Mouse (Mus musculus) NIH3T3 (cell line): Measurements from ENCODE around the gene Mrpl9.

Experiments
- DNase-seq: peaks from one replicate; pipeline ENCODE4 v3.0.0-alpha.2; 2012; ENCODE audit warnings: low read depth

Mrpl9 gene

DNA sequence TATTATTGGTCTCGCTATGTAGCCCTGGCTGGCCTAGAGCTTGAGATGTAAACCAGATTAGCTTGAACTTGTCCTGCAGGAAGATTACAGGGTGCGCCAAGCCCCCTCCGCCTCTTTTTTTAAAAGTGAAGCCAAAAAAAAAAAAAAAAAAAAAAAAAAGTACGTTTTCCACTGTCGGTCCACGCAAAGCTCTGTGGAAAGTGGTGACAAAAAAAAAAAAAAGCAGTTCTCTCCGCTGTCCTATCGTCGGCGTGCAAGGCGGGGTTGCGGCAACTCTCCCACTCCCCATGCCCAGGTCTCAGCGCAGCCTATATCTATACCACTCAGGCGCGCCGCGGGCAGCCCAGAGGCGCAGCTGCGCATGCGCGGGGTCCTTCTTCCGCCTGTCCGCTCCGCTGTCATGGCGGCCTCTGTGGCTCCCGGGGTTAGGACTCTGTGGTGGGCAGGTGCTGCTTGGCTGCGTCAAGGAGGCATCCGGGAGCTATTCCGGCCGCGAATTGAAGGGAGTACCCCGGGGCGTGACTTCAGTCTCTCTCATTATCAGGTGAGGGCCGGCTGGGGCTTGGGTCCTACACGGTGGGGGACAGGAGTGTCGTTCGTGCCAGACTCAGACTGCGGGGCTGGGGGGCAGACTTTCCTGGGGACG, at the start of gene Mrpl9:
Gene Mrpl9, plus strand, starts transcription at position 368 of the 646 bp plus-strand sequence.
- peak; percentile 97 for DNase-seq

DNA sequence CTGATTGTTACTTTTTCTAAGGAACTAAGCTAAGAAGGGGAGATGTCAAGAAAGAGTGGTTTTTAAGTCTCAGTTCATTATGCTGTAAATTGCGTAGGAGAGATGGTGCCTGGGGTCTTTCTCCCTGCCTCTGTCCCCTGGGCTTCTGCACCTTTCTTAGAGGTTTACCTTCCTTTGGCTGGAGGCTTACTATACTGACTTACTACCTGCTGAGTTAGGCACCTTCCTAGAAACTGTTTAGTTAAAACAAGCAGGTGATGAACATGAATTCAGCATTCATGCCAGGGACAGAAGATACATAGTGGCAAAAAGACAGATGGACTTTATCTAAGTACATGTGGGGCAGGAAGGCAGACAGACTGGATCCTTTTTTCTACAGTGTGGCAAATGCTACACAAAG, 46.8 kb upstream of the Mrpl9 start:
- DNase-seq = no peak

DNA sequence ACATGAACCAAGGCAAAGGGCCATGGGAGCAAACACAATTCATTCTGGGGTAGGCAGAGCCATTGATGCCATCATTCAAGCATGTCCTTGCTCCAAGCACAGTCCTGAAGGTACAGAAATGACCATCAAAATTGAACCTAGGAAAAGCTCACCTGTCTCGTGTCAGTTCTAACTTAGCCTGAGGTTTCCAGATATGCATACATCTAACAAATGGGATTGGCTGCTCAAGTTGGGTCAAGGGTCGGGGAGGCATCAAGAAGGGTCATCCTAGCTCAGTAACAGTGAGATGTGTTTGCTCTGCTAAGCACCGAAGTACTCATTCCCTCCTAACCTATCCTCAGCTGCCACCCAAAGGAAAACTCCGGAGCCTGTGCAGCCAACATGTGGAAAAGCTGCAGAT, 46.3 kb upstream of the Mrpl9 start:
- DNase-seq = no peak

DNA sequence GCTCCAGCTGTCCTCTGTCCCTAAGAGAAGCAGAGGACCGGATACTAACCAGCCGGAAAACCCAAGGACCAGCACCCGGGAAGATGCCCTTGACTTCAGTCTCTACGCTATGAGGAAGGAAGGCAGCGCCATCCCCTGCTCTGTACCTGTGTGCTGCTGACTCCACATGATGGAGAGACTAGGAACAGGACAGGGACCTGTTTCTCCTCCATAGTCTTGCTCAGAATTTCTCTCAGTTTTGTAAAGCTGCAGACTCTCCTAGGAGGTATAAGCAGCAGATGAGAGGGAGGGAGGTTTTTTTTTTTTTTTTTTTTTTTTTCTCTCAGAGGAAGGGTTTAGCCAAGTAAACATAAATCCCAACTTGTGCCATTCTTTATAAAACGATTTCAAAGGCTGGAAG, 44.9 kb upstream of the Mrpl9 start, which contains the start of gene Lingo4:
Gene Lingo4, plus strand, starts transcription at position 301 of the 400 bp plus-strand sequence.
- no peak for DNase-seq

DNA sequence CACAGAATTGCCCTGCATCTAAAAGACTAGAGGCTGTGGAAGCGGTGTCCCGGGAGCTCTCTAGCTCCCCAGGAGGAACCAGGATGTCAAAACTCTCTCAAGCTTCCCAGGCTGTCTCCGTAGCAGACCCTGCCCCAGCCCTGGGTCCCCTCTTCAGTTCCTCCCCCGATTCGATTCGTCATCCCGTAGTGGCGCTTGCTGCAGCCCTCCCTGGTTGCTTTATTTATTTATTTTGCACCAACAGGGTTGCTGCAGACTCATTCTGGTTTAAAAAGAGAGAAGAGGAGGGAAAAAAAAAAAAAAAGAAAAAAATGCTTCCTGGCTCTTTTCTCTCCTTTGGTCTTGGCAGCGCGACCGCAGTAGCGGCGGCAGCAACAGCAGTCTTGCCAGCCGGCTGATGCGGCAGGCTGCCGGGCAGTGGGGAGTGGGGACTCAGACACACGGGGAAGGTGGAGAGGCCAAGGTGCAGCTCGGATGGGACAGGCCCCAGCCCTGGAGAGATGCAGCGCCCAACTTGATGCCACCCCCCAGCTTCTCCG, 44.1 kb upstream of the Mrpl9 start:
- DNase-seq = peak; percentile 35

DNA sequence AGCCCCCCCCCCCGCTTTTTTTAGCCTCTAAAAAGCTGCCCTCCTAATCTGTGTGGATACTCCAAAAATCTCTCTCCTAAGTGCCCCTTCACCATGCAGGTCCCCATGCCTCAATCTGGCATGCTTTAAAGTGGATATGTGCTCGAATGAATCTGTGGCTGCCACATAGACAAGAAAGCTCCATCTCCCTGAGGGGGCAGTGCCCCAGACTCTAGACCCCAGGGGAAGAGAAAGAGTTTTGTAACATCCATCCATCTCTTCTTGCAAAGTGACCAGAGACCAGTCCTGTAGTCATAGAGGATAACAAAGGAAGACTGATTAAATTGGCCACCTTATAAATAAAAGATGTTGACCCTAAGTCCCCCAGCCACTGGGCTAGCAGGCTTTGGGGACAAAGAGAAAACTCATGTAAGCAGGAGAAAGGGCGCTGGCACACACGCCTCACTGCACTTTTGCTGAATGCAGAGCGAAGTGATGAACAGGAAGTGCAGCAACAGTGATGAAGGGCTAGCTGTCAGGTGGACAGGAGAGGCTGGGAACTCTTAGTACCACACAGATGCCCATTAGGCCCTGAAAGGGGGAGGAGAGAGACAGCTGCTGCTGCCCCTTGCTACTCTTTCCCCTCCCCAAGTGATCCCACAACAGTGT, 43.3 kb upstream of the Mrpl9 start:
- DNase-seq = no peak

DNA sequence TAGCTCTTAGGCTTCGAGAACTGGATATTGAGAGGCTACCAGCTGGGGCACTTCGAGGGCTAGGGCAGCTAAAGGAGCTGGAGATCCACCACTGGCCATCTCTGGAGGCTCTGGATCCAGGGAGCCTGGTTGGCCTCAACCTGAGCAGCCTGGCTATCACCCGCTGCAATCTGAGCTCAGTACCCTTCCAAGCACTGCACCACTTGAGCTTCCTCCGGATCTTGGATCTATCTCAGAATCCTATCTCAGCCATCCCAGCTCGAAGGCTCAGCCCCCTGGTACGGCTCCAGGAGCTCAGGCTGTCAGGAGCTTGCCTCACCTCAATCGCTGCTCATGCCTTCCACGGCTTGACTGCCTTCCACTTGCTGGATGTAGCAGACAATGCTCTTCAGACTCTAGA, 40.7 kb upstream of the Mrpl9 start:
- DNase-seq = no peak

DNA sequence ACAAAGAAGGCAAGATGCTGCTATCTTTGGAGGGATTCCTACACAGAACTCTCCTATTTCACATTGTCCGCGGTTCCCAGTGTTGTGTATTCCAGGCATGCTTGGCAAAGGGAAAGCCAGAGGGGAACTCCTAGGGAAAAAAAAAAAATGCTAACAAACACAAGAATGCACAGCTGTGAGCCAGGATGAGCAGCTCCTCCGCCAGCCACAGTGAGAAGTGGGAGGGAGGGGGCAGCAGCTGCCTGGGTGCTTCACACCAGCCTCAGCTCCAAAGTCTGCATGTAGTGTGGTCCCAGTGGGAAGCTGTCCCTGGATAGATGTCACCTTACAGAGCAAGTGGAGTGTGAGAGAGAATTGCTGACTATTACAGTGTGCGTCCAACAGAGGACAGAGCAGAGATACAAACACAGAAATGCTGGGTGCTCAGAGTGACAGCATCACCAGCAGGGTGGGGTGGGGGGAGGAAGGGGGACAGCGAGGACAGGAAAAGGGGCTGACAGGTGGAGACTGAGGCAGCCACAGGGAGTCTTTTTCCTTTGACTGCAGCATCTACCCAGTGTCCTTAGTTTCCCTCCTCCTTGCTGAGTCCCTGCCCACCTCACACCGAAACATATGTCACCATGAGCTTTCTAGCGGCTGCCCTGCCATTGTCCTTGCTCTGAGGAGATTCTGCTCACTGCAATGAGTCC, 38.6 kb upstream of the Mrpl9 start:
- peak; percentile 58 for DNase-seq

DNA sequence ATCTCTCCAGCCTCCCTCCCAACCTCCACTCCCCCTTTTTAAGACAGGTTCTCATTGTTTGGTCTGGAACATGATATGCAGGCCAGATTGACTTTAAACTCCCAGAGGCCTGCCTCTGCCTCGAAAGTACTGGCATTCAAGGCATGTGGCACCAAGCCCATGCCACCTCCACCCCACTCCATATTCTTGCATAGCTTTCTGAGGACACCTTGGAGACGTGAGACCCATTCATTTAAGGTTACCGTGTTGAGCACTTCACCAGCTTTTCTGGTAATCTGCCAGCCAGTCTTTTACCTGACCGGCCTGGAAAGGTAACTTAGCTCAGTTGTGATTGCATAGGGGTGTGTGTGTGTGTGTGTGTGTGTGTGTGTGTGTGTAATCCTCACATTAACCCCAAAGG, 37.6 kb upstream of the Mrpl9 start:
- DNase-seq = no peak

DNA sequence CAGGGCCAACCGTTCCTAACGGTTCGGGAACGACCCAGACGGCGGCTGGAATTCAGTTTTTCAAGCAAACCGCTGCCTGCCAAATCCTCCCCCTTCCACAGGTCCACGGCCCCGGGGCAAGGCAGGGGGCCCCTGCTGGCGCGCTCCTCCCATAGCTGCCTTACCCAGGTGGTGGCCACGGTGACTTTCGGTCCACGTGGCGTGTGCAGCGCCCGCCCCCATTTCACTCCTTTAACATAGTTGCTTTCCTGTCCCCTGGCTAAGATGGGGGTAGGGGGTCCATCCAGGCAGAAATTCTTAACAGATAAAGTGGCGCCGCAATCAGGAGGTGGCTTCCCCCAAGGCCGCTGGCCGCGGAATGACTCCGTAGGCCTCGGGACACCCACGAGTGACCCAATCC, 30.6 kb upstream of the Mrpl9 start:
- no peak for DNase-seq

DNA sequence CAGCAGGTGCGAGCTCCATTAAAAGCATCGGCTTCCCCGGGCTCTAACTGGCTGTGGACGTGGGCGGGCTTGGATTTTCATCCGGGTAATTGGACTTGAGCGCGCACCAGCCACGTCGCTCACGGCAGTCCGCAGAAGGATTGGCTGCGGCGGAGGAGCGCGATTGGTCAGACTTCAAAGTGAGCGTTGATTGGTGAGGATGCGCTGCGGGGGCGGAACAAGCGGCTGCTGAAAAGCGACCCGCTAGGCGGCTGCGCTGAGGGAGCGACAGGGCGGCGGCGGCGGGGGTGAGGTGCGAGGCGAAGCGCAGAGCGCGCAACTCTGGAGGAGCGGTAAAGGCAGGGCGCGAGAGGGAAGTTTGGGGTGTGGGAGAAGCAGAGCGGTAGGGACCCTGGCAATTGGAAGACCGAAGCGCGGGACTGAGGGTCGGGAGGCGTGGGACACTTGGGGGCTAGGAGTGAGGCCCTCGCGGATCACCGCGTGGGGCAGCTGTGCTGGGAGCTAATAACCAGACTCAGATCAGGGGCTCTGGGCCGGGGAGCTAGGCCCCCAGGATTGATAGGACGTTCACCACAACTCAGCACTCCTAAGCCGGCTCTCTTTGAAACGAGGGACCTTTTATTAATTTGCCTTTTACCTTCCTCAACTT, 30.0 kb upstream of the Mrpl9 start, which contains the start of gene Tdrkh:
Gene Tdrkh, plus strand, starts transcription at position 243 of the 649 bp plus-strand sequence.
- peak; percentile 97 for DNase-seq

DNA sequence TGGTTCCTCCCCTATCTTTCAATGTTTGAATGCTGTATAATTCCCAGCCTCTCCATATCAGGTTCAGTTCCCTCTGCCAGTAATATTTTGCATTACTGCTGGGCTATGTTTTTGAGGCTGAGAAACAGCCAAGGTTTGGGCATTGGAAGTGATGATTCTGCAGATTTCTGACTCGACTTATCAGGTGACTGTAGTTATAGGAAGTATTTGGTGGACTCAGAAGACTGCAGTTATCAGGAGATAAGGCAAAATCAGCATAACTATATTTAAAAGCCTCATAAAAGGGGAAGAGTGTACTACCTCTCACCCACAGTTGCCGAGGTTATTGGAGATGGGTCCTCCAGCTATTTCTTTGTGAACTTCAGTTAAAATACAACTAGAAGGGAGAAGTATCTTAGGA, 12.1 kb upstream of the Mrpl9 start:
- no peak for DNase-seq

DNA sequence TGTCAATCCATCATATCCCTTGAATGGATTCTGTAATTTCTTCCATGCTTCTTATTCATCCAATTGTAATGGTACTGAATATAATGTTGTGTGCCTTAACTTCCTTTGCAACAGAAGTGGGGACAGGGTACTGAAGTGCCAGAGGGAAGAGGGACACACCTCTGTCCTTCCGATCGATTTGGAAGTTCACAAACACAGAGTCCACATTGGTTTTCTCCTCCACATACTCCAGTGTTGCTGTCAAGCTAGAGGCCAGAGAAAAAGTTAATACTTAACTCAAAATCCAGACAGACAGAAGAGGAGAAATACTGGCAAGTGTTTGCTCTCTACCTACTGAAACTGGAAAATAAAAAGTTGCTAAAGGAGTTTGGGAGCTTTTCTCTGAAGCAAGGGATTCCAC, 8.8 kb upstream of the Mrpl9 start:
- DNase-seq = no peak

DNA sequence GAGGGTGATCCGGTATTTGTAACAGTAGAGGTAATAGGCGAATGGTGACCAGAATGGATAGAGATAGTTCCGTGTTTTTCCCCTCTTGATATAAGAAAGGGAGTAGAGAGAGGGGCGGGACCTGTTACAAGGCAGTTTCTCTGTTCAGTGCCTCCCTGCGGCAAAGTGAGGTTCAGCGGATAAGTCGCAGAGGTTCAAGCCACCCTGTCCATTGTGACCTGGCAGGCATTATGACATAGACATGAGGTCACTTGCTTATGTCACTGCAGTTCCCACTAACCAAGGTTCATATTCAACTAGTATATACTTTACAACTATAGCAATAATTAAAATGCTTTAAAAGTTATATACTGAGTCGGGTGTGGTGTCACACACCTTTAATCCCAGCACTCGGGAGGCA, 6.7 kb upstream of the Mrpl9 start:
- no peak for DNase-seq

DNA sequence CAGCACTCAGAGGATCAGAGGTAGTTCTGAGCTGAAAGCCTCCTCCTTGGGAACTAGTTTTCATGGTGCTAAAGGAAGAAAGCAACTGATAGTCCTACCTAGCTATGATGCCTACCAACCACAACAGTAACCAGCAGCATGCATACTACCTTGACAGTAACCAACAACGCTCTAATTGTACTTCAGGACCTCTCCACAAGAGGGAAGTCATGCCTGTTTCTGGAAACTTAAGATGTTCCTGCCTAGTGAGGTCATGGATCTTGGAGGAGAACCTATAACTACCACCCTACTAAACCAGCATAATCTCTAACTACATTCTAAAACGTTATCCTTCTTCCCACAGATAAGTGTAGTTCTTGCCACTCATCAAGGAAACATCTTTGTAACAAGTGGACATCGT, 1.9 kb upstream of the Mrpl9 start:
- DNase-seq = peak; percentile 62

DNA sequence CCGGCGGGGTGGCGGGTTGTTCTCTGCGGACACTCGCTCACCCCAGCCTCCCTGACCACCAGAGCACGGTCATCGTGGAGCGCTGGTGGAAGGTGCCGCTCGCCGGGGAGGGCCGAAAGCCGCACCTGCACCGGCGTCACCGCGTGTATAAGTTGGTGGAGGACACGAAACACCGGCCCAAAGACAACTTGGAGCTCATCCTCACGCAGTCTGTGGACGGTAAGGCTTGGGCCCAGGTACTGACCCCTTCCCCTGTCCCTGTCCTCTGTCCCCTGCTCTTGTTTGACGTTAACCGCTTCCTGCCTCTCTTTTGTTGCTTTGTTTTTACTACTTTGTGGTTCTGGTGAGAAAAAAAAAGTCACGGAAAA, 463 bp downstream of the Mrpl9 start, which contains the start of gene Oaz3:
Gene Oaz3, minus strand, starts transcription at position 319 of the 368 bp plus-strand sequence.
- no peak for DNase-seq

DNA sequence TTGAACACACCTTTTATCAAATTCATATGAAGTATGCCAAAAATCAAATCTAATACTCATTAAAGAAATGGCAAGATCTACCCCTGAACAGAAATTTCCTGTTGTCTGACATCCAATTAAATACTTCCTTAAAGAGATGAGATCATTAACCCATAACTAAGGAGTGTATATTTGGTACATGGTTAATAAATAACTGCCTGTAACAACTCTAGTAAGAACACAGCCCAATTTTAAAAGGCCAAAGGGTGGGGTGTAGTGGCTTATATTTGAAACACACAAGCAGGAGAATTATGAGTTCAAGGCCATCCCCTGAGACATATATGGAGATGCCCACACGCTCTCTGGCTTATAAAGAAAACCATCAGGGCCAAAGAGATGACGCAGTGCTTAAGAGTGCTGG, 6.3 kb downstream of the Mrpl9 start:
- no peak for DNase-seq

DNA sequence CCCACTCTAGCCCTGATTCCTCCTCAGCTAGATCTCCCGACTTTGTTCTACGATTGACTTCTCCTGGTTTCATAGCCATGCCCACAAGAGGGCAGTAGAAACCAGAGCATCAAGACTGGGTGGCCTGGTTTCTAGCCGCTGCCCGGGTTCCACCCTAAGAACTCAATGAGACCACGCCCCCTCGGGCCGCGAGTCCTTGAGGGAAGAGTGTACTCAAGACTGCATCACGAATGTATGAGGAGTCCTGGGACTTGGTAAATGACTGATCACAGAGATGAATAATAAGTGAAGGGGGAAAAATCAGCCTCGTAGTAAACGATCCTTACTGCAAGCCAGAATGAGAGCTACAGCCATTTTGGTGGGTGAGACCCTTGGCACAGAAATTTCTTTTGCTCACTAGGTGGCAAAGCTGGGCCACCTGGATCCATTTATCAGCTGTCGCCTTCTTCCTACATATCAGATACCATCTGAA, 13.4 kb downstream of the Mrpl9 start:
- DNase-seq = peak; percentile 98

DNA sequence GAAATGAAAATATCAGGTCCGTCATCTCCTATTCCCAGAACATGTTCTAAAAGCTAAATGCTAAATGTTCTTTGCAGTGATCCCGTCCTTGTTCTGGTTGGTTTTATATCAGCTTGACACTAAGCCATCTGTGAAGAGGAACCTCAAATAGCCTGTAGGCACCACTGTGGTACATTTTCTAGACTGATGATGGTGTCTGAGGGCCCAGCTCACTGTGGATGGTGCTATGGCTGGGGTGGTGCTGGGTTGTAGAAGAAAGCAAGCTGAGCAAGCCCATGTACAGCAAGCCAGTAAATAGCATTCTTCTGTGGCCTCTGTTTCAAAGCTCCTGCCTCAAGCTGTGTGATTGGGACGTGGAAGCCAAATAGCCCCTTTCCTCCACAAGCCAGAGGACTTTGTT, 13.9 kb downstream of the Mrpl9 start:
- no peak for DNase-seq

DNA sequence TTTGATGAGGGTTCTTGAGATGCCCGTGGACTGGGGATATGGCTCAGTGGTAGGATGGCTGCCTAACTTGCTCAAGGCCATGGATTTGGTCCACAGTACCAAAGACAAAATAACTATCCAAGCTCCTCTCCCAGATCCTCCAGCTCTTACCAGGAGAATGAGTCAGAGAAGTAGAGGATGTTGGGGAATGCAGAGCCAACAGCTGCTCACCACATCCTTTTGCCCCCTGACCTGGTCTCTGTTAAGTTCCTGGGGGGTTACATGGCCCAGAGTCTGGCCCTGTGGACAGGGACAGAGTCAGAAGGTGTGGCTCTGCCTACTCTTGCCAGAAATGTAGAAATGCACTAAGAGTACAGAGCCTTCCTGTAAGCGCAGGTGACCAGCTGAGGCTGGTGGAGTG, 16.7 kb downstream of the Mrpl9 start:
- DNase-seq = peak; percentile 43

DNA sequence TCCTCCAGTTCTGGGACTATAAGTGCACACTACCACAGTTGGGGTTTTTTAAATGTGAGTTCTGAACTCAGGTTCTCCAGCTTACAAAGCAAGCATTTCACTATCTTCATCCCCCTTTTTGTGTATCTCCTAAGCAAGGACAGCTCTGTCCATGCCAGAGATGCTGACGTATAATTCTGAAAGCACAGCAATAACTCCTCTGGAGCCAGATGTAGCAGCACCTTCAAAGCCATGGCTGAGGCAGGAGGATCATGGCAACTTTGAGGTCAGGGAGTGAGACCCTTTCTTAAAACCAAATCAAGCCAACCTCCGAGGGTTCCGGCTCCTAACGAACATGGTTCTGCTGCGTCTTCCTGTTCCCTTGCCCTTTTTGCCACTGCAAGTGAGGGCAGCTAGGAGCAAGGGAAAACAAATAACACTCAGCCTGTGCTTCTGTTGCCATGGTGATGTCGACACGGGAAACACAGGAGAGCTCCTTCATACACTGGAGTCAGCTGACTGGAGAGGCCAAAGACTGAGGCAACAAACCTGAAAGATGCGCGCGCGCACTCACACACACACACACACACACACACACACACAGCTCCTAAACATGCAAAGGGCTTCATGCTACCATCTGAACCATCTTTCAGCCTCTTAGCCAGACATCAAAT, 20.9 kb downstream of the Mrpl9 start:
- DNase-seq = no peak
